26 mouse cellular contexts compared by ENCODE assay signal in the genomic region with DNA sequence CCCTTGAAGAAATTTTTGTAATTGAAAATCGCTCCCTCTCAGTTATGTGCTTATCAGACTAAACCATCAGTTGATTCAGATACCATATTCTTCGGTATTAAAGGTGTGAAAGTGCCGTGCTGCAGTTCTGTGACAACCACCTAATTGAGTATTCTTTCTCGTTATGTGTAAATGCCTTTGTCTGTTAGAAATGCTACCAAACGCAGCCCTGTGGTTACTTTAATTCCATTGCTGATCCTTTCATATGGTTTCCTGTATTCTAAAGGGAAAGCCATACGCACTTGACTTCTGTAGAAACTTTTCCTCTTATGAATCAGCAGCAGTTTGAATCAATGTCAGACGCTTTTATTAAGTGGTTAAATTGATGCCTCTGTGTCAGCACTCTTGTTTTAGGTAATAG.
"Had no signal": no experiment of that assay in that cellular context is flagged by ENCODE, and none has a peak within 500 bp of the region (broad histone marks: within the 10 kb centered on the region; RNA-seq: fewer than 3 reads in every experiment).

No protein-coding gene starts in this region.

- H3K27ac ChIP-seq: gastrocnemius, adult 2 months; heart, embryonic 10.5 days; hindbrain, embryonic 10.5 days; hindbrain, embryonic 12.5 days; hindbrain, embryonic 14.5 days; intestine, embryonic 15.5 days; kidney, embryonic 15.5 days; kidney, postnatal 0 days; limb, embryonic 13.5 days; limb, embryonic 15.5 days; liver, embryonic 13.5 days; liver, embryonic 15.5 days had no signal

- DNase-seq: gastrocnemius, adult 2 months; gastrocnemius, postnatal 10 days; gastrocnemius, postnatal 25 days; heart, adult 18-20 months; heart, postnatal 10 days; heart, postnatal 4 days; kidney, adult 2 months; kidney, adult 9 months; kidney, postnatal 25 days; kidney, postnatal 4 days; layer of hippocampus, adult 9-11 months; layer of hippocampus, postnatal 36 days; left cerebral cortex, postnatal 4 days; liver, embryonic 13.5 days; liver, postnatal 0 days had no signal

- H3K9me3 ChIP-seq: heart, embryonic 10.5 days; heart, embryonic 12.5 days; hindbrain, embryonic 10.5 days; hindbrain, embryonic 12.5 days; intestine, embryonic 15.5 days; kidney, embryonic 15.5 days; limb, embryonic 13.5 days; limb, embryonic 15.5 days; liver, embryonic 13.5 days; liver, embryonic 15.5 days had no signal

- H3K4me2 ChIP-seq: heart, embryonic 12.5 days; hindbrain, embryonic 12.5 days; hindbrain, embryonic 14.5 days; intestine, embryonic 15.5 days; kidney, embryonic 15.5 days; limb, embryonic 13.5 days; limb, embryonic 15.5 days; liver, embryonic 13.5 days; liver, embryonic 15.5 days had no signal

- H3K36me3 ChIP-seq: heart, embryonic 10.5 days; heart, embryonic 12.5 days; hindbrain, embryonic 10.5 days; hindbrain, embryonic 12.5 days; intestine, embryonic 15.5 days; kidney, embryonic 15.5 days; limb, embryonic 13.5 days; limb, embryonic 15.5 days; liver, embryonic 13.5 days; liver, embryonic 15.5 days had no signal

- H3K4me3 ChIP-seq: gastrocnemius, adult 2 months; heart, embryonic 10.5 days; heart, embryonic 12.5 days; hindbrain, embryonic 10.5 days; hindbrain, embryonic 12.5 days; intestine, embryonic 15.5 days; kidney, embryonic 15.5 days; limb, embryonic 13.5 days; limb, embryonic 15.5 days; liver, embryonic 13.5 days; liver, embryonic 15.5 days had no signal

- H3K27me3 ChIP-seq: heart, embryonic 12.5 days; intestine, embryonic 15.5 days had no signal

- H3K9ac ChIP-seq: heart, embryonic 12.5 days; hindbrain, embryonic 12.5 days; hindbrain, embryonic 14.5 days; intestine, embryonic 15.5 days; kidney, embryonic 15.5 days; limb, embryonic 13.5 days; limb, embryonic 15.5 days; liver, embryonic 13.5 days; liver, embryonic 15.5 days; liver, postnatal 0 days had no signal
